Comparison of ENCODE assay signal across 8 mouse cellular contexts in genomic region chr2:164404082-164404990, GRCm38 (mm10). TPM values are rescaled to one million over a fixed set of nuclear protein-coding genes. Genes with fewer than 3 reads are reported as not detected.
DNase-seq lines count a peak whose midpoint lies in the region; ATAC-seq lines count a peak whose summit lies in the region.

No protein-coding gene starts in this region.

- no peak overlapping the region for H3K27ac ChIP-seq in forebrain, embryonic 13.5 days
- peak overlapping the region; percentile 9; the same call in 1 of the 2 replicates for H3K27ac ChIP-seq in limb, embryonic 10.5 days
- H3K27ac ChIP-seq in midbrain, embryonic 11.5 days (ENCODE audit: low read depth, low read length), result no peak overlapping the region

- no peak for ATAC-seq in forebrain, embryonic 13.5 days
- ATAC-seq in midbrain, embryonic 11.5 days (ENCODE audit: low FRiP score), result no peak

- peak; percentile 58 for DNase-seq in adrenal gland, postnatal 14 days
- DNase-seq in heart, postnatal 36 days, result peak; percentile 55 to 71
- DNase-seq in limb, embryonic 10.5 days (ENCODE audit: low spot score), result peak; percentile 70
- peak; percentile 88 for DNase-seq in midbrain, embryonic 11.5 days (ENCODE audit: low spot score, missing footprints)
- no peak for DNase-seq in thymus, postnatal 10 days (ENCODE audit: low spot score in 2 of 2)
- no peak for DNase-seq in layer of hippocampus, adult 8-10 months (ENCODE audit: low spot score in 2 of 2)
- no peak for DNase-seq in testis, postnatal 10 days (ENCODE audit: low spot score)

- no peaks in the 10 kb centered on the region for H3K9me3 ChIP-seq in forebrain, embryonic 13.5 days (replicated peaks)
- no peaks in the 10 kb centered on the region for H3K9me3 ChIP-seq in limb, embryonic 10.5 days (replicated peaks)
- H3K9me3 ChIP-seq in midbrain, embryonic 11.5 days (ENCODE audit: control insufficient read depth, low read length), result no peaks in the 10 kb centered on the region

- H3K27me3 ChIP-seq in forebrain, embryonic 13.5 days, result peaks cover 99% of the 10 kb centered on the region
- H3K27me3 ChIP-seq in limb, embryonic 10.5 days (ENCODE audit: low read depth, poor library complexity, severe bottlenecking), result peaks cover 100% of the 10 kb centered on the region
- H3K27me3 ChIP-seq in midbrain, embryonic 11.5 days (ENCODE audit: control insufficient read depth, insufficient read depth, low read length), result peaks cover 95% of the 10 kb centered on the region

- peaks cover 11% of the 10 kb centered on the region for H3K4me1 ChIP-seq in forebrain, embryonic 13.5 days
- H3K4me1 ChIP-seq in limb, embryonic 10.5 days, result peaks cover 44% of the 10 kb centered on the region
- peaks cover 5% of the 10 kb centered on the region; the same call in 1 of the 2 replicates for H3K4me1 ChIP-seq in midbrain, embryonic 11.5 days (ENCODE audit: control insufficient read depth, insufficient read depth, low read length)

- H3K4me2 ChIP-seq in forebrain, embryonic 13.5 days, result peak overlapping the region; percentile 54
- H3K4me2 ChIP-seq in midbrain, embryonic 11.5 days, result peak overlapping the region; percentile 33

- intact Hi-C loops in heart, postnatal 36 days (cut with DNase I), result no loop called here

- H3K4me3 ChIP-seq in forebrain, embryonic 13.5 days, result peak overlapping the region; percentile 26
- H3K4me3 ChIP-seq in limb, embryonic 10.5 days, result peak overlapping the region; percentile 49
- H3K4me3 ChIP-seq in midbrain, embryonic 11.5 days (ENCODE audit: low read depth, low read length), result peak overlapping the region; percentile 12

- WGBS in forebrain, embryonic 13.5 days, result 2% methylated on average over 49 of the region's 49 CpGs
- WGBS in limb, embryonic 10.5 days, result under 1% methylated on average over 48 of the region's 49 CpGs
- WGBS in midbrain, embryonic 11.5 days, result 2% methylated on average over 45 of the region's 49 CpGs

- H3K36me3 ChIP-seq in forebrain, embryonic 13.5 days (ENCODE audit: poor library complexity, severe bottlenecking), result no peaks in the 10 kb centered on the region
- no peaks in the 10 kb centered on the region for H3K36me3 ChIP-seq in limb, embryonic 10.5 days
- H3K36me3 ChIP-seq in midbrain, embryonic 11.5 days (ENCODE audit: control insufficient read depth, insufficient read depth, low read length), result no peaks in the 10 kb centered on the region

- H3K9ac ChIP-seq in forebrain, embryonic 13.5 days, result peak overlapping the region; percentile 12; the same call in 1 of the 2 replicates
- peak overlapping the region; percentile 14; the same call in 1 of the 2 replicates for H3K9ac ChIP-seq in midbrain, embryonic 11.5 days (ENCODE audit: low read length)

RNA-seq across cellular contexts. Expression of gene Matn4, which starts 0.6 kb away (rescaled TPM):
- total RNA-seq in adrenal gland, postnatal 14 days (2021), result 1.7 and 2.3 TPM in 2 replicates
- 0.15 and 0.45 TPM in 2 replicates for polyA plus RNA-seq in forebrain, embryonic 13.5 days (2015; fragmentation: Nextera tagmentation; extraction: Ambion mirVana)
- under 1 TPM; 0.51 to 0.75 TPM for total RNA-seq in heart, postnatal 36 days (2021)
- 0.15 and 3.0 TPM in 2 replicates for polyA plus RNA-seq in limb, embryonic 10.5 days (2016; fragmentation: Nextera tagmentation; extraction: Ambion mirVana)
- 0.10 and 0.23 TPM in 2 replicates for polyA plus RNA-seq in midbrain, embryonic 11.5 days (2014; fragmentation: Nextera tagmentation; extraction: Ambion mirVana)
- total RNA-seq in layer of hippocampus, adult 8-10 months (2022), result 10 to 100 TPM; 11.1 to 12.6 (median 11.9) TPM

RNA-seq across cellular contexts. Expression of gene Rbpjl, which starts 1.4 kb away (rescaled TPM):
- total RNA-seq in adrenal gland, postnatal 14 days (2021), result not detected in 2 replicates
- not detected in 2 replicates for polyA plus RNA-seq in forebrain, embryonic 13.5 days (2015; fragmentation: Nextera tagmentation; extraction: Ambion mirVana)
- not detected for total RNA-seq in heart, postnatal 36 days (2021)
- 0.03 TPM in 1 of 2 replicates, not detected in the other for polyA plus RNA-seq in limb, embryonic 10.5 days (2016; fragmentation: Nextera tagmentation; extraction: Ambion mirVana)
- not detected in 2 replicates for polyA plus RNA-seq in midbrain, embryonic 11.5 days (2014; fragmentation: Nextera tagmentation; extraction: Ambion mirVana)
- total RNA-seq in layer of hippocampus, adult 8-10 months (2022), result under 1 TPM; 0.34 to 0.67 (median 0.42) TPM

RNA-seq across cellular contexts. Expression of gene Slpi, which starts 15.4 kb away (rescaled TPM):
- 9.2 and 9.3 TPM in 2 replicates for total RNA-seq in adrenal gland, postnatal 14 days (2021)
- not detected in 2 replicates for polyA plus RNA-seq in forebrain, embryonic 13.5 days (2015; fragmentation: Nextera tagmentation; extraction: Ambion mirVana)
- total RNA-seq in heart, postnatal 36 days (2021), result 10 to 100 TPM in 1 of 2 experiments, 1 to 10 TPM in 1; 8.0 to 11.0 TPM
- polyA plus RNA-seq in limb, embryonic 10.5 days (2016; fragmentation: Nextera tagmentation; extraction: Ambion mirVana), result 0.46 TPM in 1 of 2 replicates, not detected in the other
- polyA plus RNA-seq in midbrain, embryonic 11.5 days (2014; fragmentation: Nextera tagmentation; extraction: Ambion mirVana), result 0.37 and 0.52 TPM in 2 replicates
- 1 to 10 TPM in 3 of 4 experiments, not detected in 1; 1.2 to 1.5 (median 1.2) TPM for total RNA-seq in layer of hippocampus, adult 8-10 months (2022)

RNA-seq across cellular contexts. Expression of gene Sdc4, which starts 39.4 kb away (rescaled TPM):
- 153 and 208 TPM in 2 replicates for total RNA-seq in adrenal gland, postnatal 14 days (2021)
- polyA plus RNA-seq in forebrain, embryonic 13.5 days (2015; fragmentation: Nextera tagmentation; extraction: Ambion mirVana), result 7.9 and 8.6 TPM in 2 replicates
- 10 to 100 TPM; 20.6 to 20.7 TPM for total RNA-seq in heart, postnatal 36 days (2021)
- 22.1 and 24.2 TPM in 2 replicates for polyA plus RNA-seq in limb, embryonic 10.5 days (2016; fragmentation: Nextera tagmentation; extraction: Ambion mirVana)
- 9.7 and 9.9 TPM in 2 replicates for polyA plus RNA-seq in midbrain, embryonic 11.5 days (2014; fragmentation: Nextera tagmentation; extraction: Ambion mirVana)
- 100 to 1,000 TPM; 109 to 165 (median 131) TPM for total RNA-seq in layer of hippocampus, adult 8-10 months (2022)

RNA-seq across cellular contexts. Expression of gene Sys1, which starts 52.4 kb away (rescaled TPM):
- total RNA-seq in adrenal gland, postnatal 14 days (2021), result 31.2 and 34.2 TPM in 2 replicates
- 71.8 and 72.4 TPM in 2 replicates for polyA plus RNA-seq in forebrain, embryonic 13.5 days (2015; fragmentation: Nextera tagmentation; extraction: Ambion mirVana)
- 10 to 100 TPM; 23.0 to 24.6 TPM for total RNA-seq in heart, postnatal 36 days (2021)
- polyA plus RNA-seq in limb, embryonic 10.5 days (2016; fragmentation: Nextera tagmentation; extraction: Ambion mirVana), result 54.4 and 54.5 TPM in 2 replicates
- polyA plus RNA-seq in midbrain, embryonic 11.5 days (2014; fragmentation: Nextera tagmentation; extraction: Ambion mirVana), result 62.0 and 63.6 TPM in 2 replicates
- total RNA-seq in layer of hippocampus, adult 8-10 months (2022), result 10 to 100 TPM; 40.4 to 45.8 (median 44.8) TPM

Comparison
In these comparisons a context has a peak if more than half of its experiments do, and no peak if none do; other contexts are left out.
1. DNase-seq: peak in adrenal gland, postnatal 14 days (single experiment), heart, postnatal 36 days (2 of 2), limb, embryonic 10.5 days (single experiment) and midbrain, embryonic 11.5 days (single experiment); none in thymus, postnatal 10 days (0 of 2), layer of hippocampus, adult 8-10 months (0 of 2) and testis, postnatal 10 days (single experiment).
2. Peak in every context shown above with its lines, with median percentiles within 50 percentile points of each other: H3K4me3 ChIP-seq.